Mouse (Mus musculus): ENCODE data around the gene Tshz3.

Gene Tshz3

DNA sequence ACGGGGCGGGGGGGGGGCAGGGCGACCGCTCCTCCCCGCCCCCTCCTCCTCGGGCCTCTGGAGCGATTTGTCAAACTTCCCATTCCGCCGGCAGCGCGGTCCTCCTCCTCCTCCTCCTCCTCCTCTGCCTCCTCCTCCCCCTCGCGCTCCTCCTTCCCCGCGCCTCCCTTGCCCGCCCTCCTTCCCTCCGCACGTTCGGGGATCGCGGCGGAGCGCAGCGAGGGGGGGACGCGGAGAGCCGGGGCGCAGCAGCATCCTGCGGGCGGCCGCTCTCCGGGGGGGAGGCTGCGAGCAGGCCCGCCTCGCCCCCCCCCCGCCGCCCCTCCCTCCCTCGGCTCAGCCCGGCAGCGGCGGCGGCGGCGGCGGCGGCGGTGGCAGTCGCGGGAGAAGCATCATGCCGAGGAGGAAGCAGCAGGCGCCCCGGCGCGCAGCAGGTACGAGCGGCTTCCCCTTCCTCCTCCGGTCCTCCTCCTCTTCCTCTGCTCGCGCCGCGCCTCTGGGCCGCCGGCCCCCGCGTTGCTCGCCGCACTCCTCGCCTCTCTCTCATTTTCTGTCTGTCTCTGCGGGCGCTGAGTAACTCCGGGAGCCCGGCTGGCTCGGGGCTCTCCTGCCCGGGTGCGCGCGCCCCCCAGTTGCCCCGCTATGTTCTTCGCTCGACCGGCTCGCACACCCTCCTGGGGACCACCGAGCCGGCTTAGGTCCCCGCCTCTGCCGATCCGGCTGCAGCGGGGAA is at the start of gene Tshz3:
Gene Tshz3, plus strand, starts transcription at position 263 of the 733 bp plus-strand sequence.
- DNase-seq (ENCODE audit: low spot score in 2 of 2), result peak in 1 of 2 experiments; percentile 47

- DNase-seq (ENCODE audit: low spot score in 2 of 2), result no peak
These were observed 42.0 kb upstream of the Tshz3 start for GRCm38 (mm10) chr7:36655931-36656330.

- no peak for DNase-seq (ENCODE audit: low spot score in 2 of 2)
These were observed 41.5 kb upstream of the Tshz3 start for GRCm38 (mm10) chr7:36656401-36656800.

GRCm38 (mm10) chr7:36658331-36658730 is 39.6 kb upstream of the Tshz3 start:
- DNase-seq (ENCODE audit: low spot score in 2 of 2), result no peak

- DNase-seq (ENCODE audit: low spot score in 2 of 2), result no peak
These were observed 38.7 kb upstream of the Tshz3 start for GRCm38 (mm10) chr7:36659265-36659664.

DNA sequence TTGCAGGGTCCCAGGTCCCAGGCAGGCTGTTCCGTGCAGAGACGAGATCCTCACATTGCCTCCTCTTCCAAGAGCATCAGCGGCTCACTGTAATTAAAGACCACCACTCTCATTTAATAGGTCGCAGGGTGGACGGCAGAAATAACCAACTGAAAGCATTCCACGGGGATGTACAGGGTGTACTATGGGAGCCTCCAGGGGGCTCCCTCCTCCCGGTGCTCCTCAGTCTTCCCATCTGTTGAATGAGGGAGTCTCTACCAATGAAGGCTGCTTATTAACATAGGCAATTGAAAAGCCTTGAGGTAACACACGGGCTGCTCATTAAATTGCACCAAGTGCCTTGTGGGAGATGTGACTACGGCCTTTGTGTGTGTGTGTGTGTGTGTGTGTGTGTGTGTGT is 37.3 kb upstream of the Tshz3 start:
- no peak for DNase-seq (ENCODE audit: low spot score in 2 of 2)

DNA sequence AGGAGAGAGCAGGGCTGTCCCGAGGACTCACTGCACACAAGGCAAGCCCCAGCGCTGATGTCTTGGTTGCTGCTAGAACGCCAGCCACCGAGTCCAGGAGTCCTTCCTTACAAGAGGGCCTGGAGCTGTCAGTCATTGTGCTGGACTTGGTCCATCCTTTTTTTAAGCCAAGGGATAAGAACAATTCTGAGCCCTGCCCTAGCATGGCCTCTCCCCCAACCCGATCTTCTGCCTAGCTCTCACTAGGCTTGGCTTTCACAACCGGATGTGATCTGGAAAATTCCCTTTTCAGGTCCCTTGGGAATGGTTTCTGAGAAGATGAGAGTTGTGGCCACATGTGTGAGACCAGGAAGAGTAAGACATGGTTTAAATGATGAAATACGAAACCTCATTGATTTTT is 34.5 kb upstream of the Tshz3 start:
- no peak for DNase-seq (ENCODE audit: low spot score in 2 of 2)

DNA sequence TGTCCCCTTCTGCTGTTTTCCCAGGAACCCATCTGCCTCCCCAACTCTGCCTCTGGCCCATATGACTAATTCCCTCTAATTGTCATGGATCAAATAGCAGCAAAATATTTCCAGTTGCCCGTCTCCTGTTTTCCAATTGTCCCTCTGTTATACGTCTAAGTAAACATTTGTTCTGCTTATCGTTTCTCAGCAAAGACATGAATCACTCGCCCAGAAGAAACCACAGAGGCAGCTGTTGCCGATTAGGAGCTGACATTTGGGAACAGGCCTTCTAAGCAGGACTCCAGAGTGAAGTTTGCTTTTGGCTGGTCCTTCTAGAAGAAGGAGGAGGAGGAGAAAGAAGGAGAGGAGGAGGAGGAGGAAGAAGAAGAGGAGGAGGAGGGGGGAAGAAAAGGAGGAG is 30.2 kb upstream of the Tshz3 start:
- no peak for DNase-seq (ENCODE audit: low spot score in 2 of 2)

DNA sequence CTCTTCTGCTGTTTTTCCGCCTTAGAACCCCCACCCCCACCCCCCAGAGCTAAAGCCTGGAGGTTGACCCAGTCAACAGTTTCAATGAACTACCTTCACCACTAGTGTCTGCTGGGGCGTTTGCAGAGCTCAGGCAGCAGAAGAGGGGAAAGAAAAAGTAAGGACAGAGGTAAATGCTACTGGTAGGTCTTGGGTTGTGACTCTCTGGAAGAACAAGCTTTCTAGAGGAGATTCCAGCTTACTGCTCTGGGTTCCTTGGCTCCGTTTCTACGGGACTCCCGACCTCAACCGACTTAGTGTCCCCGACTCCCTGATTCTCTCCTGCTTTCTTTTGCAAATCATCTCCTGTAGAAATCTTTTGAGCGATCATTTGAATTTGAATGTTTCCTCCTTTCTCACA is 19.9 kb upstream of the Tshz3 start:
- DNase-seq (ENCODE audit: low spot score in 2 of 2), result no peak

DNA sequence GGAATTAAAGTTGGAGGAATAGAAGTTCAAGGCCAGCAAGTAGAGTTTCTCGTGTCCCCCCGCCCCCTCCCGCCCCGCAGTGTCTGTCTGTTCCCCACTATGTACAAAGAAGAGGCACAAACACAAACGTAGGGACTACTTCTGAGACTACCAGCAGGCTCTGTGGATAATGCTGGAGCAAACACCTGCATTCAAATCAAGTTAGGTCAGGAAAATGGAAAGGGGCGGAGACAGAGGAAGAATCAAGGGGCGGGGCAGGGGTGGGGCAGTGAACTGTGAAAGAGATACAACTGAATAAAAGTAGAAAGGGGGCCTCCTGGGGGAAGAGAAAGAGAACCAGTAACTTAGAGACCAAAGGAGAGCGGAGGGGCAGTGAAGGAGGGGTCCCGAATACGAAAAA is 19.4 kb upstream of the Tshz3 start:
- no peak for DNase-seq (ENCODE audit: low spot score in 2 of 2)

- DNase-seq (ENCODE audit: low spot score in 2 of 2), result no peak
These were observed 18.8 kb upstream of the Tshz3 start for GRCm38 (mm10) chr7:36679031-36679618.

DNA sequence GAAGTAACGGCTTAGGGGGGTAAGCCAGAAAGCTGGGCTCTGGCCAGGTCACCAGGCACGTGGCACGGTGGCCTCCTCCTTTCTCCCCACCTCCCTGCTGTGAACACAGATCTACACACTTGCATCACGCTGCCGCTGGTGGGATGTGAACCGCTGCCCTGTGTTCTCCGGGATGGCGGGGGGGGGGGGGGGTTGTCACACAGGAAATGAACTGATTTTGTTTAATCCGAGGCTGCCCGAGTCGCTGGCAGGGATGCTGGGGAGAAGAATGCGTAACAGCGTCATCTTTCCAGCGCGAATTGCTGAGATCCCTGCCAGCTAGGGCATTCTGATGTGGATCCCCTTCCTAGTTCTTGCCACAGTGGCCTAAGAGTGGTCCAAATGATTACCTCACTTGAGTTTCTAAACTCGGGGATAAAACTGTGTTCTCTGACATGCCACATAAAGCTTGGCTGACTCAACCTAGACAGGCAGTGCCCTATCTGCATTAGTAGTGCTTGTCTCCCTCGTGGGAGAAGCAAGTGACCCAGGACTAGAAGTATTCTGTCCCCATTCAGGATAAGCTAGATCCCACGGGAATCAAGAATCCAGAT is 18.0 kb upstream of the Tshz3 start:
- no peak for DNase-seq (ENCODE audit: low spot score in 2 of 2)

DNA sequence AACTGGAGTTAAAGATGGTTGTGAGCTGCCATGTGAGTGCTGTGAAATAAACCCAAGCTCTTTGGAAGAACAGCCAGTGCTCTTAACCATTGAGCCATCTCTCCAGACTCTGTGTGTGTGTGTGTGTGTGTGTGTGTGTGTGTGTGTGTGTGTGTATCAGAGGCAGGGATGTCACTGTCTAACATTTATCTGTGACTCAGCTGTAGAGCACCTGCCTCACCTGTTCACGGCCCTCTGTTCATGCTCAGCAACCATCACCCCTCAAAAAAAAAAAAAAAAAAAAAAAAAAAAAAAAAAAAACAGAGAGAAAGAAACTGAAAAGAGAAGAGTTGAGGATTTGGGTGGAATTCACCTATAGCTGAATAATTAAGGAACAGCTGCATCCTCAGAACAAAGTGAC is 10.4 kb upstream of the Tshz3 start:
- DNase-seq (ENCODE audit: low spot score in 2 of 2), result no peak

DNA sequence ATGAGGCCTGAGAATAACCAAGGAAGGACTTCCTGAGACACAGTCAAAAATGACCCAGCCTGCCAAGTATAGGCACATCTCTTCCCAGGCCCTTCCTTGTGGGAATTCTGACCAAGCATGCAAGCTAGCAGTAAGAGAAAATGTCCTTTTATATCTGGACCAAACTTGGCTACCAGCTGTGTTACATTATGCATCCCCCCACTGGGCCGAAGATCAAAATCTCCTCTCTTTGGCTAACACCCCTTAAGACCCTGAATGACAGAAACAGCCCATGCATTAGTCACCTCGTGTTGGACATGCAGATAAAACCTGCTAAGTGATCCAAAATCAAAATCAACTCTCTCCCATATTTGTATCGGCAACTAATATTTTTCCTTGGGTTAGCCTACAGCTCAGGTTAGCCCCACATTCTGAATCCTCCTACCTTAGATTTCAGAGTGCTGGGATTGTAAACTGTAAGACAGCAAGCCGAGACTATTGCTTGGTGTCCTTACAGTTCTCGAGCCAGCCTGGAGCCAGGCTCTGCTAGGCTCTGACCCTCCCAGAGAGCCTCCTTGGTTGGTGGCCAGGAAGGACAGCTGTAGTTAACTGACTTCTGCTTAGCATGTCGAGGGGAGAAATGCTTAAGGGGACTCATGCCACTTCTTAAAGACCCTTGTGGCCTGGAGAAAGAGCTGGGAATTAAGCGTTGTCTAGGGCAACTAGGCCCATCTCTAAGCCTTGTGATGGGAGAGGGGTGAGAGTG is 8.7 kb upstream of the Tshz3 start:
- DNase-seq (ENCODE audit: low spot score in 2 of 2), result no peak

DNA sequence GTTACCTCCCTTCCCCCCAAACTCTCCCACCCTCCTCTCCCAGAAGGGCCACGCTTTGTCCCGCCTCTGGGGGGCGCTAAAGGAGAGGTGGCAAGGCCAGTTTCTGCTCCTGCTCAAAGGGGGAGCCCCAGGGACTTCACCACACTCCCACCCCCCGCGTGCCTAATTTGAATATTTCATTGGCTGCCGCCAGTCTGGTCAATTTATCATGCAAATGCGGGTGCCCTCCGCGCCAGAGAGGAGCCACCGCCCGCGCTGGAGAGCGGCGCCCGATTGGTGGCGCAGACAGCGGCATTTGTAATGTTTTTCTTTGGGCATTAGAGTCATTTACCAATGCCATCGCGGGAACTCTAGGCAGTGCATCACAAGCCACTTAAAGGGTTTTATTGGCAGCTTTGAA is 7.4 kb upstream of the Tshz3 start:
- DNase-seq (ENCODE audit: low spot score in 2 of 2), result no peak

GRCm38 (mm10) chr7:36691617-36692016 is 6.3 kb upstream of the Tshz3 start:
- DNase-seq (ENCODE audit: low spot score in 2 of 2), result no peak

DNA sequence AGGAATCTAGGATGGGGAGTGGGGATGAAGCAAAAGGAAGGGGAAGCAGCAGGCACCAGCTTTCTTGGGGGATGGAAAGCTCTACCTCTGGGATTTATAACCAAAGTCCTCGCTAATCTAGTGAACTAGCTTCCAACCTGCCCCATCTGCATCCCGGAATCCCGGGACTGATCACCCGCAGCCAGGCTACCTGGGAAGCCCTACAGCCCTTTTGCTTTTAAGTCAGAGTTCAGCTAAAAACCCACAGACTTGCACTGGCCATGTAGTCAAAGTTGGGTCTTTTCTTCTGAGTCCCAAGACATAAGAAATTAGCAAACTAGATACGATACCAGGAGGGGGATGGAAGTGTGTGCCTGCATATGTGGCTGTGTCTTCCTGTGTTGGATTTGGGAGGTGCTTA is 5.5 kb upstream of the Tshz3 start:
- DNase-seq (ENCODE audit: low spot score in 2 of 2), result no peak

- DNase-seq (ENCODE audit: low spot score in 2 of 2), result no peak
These were observed 4.8 kb upstream of the Tshz3 start for GRCm38 (mm10) chr7:36693081-36693480.

DNA sequence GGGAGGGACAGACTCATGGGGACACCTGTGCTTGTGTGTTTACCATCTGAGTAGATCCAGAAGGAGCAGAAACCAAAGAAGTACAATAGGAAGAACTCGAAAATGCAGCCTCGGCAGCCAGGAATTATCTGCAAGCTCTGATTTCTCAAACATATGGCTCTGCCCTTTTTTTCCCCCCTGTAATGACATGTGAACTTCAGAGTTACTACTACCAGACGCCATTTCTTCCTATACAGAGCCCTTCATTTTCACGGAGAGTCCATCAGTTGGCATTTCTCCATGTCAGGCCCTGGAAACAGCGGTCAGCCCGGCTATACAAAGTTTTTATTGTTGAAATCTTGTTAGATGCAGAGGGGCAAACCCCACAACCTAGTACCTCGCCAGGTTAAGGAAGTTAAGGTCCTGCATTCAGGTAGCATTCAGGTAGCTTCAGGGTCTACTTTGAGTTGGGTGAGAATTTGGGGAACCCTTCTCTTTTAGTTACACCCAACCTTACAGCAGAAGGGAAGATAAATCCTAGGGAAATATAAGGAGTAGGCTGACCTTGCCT is 3.2 kb upstream of the Tshz3 start:
- no peak for DNase-seq (ENCODE audit: low spot score in 2 of 2)

GRCm38 (mm10) chr7:36695276-36695675 is 2.6 kb upstream of the Tshz3 start:
- DNase-seq (ENCODE audit: low spot score in 2 of 2), result no peak

- no peak for DNase-seq (ENCODE audit: low spot score in 2 of 2)
These were observed 2.1 kb upstream of the Tshz3 start for GRCm38 (mm10) chr7:36695791-36696241.

DNA sequence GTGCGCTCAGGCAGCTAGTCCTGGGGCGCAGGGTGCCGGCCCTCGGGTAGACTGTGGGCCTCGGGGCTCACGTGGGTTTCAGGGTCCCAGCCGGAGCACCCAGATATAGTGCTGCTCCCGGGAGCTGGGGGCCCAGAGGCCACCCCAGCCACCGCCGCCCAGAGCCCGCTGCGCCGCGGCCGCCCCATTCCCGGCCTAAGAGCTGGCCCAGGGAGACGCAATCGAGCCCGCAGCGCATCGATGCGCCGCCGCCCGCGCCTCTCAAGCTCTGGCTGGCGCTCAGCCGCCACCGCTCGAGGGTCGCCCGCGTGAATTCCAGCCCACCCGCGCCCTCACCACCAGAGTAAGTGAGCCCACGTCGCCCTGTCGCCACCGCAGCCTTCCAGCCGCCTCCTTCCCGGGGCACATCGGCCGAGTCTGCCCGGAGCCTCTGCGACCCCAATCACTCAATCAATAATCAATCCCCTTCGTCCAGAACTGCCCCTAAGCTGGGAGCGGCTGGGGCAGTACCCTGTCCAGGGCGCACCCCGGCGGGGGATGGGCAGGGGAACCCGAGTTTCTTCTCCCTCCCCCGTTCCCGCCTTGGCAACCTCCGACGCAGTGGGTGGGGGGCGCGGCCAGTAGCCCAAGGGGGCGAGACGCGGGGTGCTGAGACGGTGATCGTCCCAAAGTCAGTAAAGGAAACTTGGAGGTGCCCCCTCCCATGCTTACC is 1.4 kb upstream of the Tshz3 start:
- peak in 1 of 2 experiments; percentile 49 for DNase-seq (ENCODE audit: low spot score in 2 of 2)

Measured in frontal cortex, postnatal 25 days (tissue).